Mouse (Mus musculus): Measurements from ENCODE around the gene Uba1. TPM values are rescaled to one million over a fixed set of nuclear protein-coding genes. Genes with fewer than 3 reads are reported as not detected.
A peak's percentile ranks its signal among the peaks of the same experiment; 100 is the strongest.
"Not testable (repeated sequence)": the region's sequence is repeated elsewhere in the genome, so short reads cannot be mapped to it uniquely, and the experiment has no call there.

Gene Uba1
- polyA plus RNA-seq, 1 experiment from 2014 or later: 355 TPM

GRCm38 (mm10) chrX:20692616-20693015 lies 34.5 kb downstream of the Uba1 start:
- no peaks in the 10 kb centered on the region for H3K27me3 ChIP-seq (ENCODE audit: control insufficient read depth, insufficient read depth, low read length)
- peaks cover 4% of the 10 kb centered on the region; the same call in 1 of the 2 replicates for H3K4me1 ChIP-seq (ENCODE audit: control insufficient read depth, insufficient read depth, low read length)
- no peaks in the 10 kb centered on the region for H3K9me3 ChIP-seq (ENCODE audit: control insufficient read depth, low read length)
- no peak overlapping the region for H3K27ac ChIP-seq (ENCODE audit: low read depth, low read length)
- peaks cover 4% of the 10 kb centered on the region; the same call in 1 of the 2 replicates for H3K36me3 ChIP-seq (ENCODE audit: control insufficient read depth, insufficient read depth, low read length)
- DNase-seq (ENCODE audit: low spot score) (no peak), ATAC-seq (ENCODE audit: insufficient read depth, low FRiP score, low TSS enrichment) (no peak)
- no peak overlapping the region for H3K9ac ChIP-seq (ENCODE audit: low read length)
- H3K4me3 ChIP-seq (ENCODE audit: low read depth, low read length): no peak overlapping the region
- H3K4me2 ChIP-seq (ENCODE audit: low read depth): no peak overlapping the region
- WGBS: 62% methylated on average over 1 of the region's 1 CpGs

GRCm38 (mm10) chrX:20695842-20696241 lies 37.7 kb downstream of the Uba1 start:
- Histone ChIP-seq H3K4me3 (ENCODE audit: low read depth, low read length) (no peak overlapping the region), H3K4me1 (ENCODE audit: control insufficient read depth, insufficient read depth, low read length) (no peaks in the 10 kb centered on the region), H3K27me3 (ENCODE audit: control insufficient read depth, insufficient read depth, low read length) (no peaks in the 10 kb centered on the region), H3K36me3 (ENCODE audit: control insufficient read depth, insufficient read depth, low read length) (peaks cover 4% of the 10 kb centered on the region; the same call in 1 of the 2 replicates), H3K9ac (ENCODE audit: low read length) (no peak overlapping the region), H3K27ac (ENCODE audit: low read depth, low read length) (no peak overlapping the region), H3K4me2 (ENCODE audit: low read depth) (no peak overlapping the region), H3K9me3 (ENCODE audit: control insufficient read depth, low read length) (no peaks in the 10 kb centered on the region)
- 89% methylated on average over 4 of the region's 4 CpGs for WGBS
- DNase-seq (ENCODE audit: low spot score): no peak
- no peak for ATAC-seq (ENCODE audit: insufficient read depth, low FRiP score, low TSS enrichment)

GRCm38 (mm10) chrX:20703741-20704290 lies 45.7 kb downstream of the Uba1 start, which contains the start of gene Usp11:
Gene Usp11, plus strand, starts transcription at chrX:20703906.
- Histone ChIP-seq H3K36me3 (ENCODE audit: control insufficient read depth, insufficient read depth, low read length) (no peaks in the 10 kb centered on the region), H3K27me3 (ENCODE audit: control insufficient read depth, insufficient read depth, low read length) (no peaks in the 10 kb centered on the region), H3K9me3 (ENCODE audit: control insufficient read depth, low read length) (no peaks in the 10 kb centered on the region), H3K27ac (ENCODE audit: low read depth, low read length) (peak within 1 kb of the TSS; percentile 90), H3K9ac (ENCODE audit: low read length) (peak within 1 kb of the TSS; percentile 69), H3K4me3 (ENCODE audit: low read depth, low read length) (peak within 1 kb of the TSS; percentile 59), H3K4me1 (ENCODE audit: control insufficient read depth, insufficient read depth, low read length) (no peaks in the 10 kb centered on the region), H3K4me2 (ENCODE audit: low read depth) (peak within 1 kb of the TSS; percentile 35)
- DNase-seq (ENCODE audit: low spot score): peak; percentile 63
- 18% methylated on average over 29 of the region's 32 CpGs for WGBS
- ATAC-seq (ENCODE audit: insufficient read depth, low FRiP score, low TSS enrichment): peak; percentile 83

GRCm38 (mm10) chrX:20704295-20705082 lies 46.4 kb downstream of the Uba1 start:
- ATAC-seq (ENCODE audit: insufficient read depth, low FRiP score, low TSS enrichment): peak; percentile 90
- Histone ChIP-seq H3K4me1 (ENCODE audit: control insufficient read depth, insufficient read depth, low read length) (no peaks in the 10 kb centered on the region), H3K27me3 (ENCODE audit: control insufficient read depth, insufficient read depth, low read length) (no peaks in the 10 kb centered on the region), H3K36me3 (ENCODE audit: control insufficient read depth, insufficient read depth, low read length) (no peaks in the 10 kb centered on the region), H3K27ac (ENCODE audit: low read depth, low read length) (peak overlapping the region; percentile 90), H3K4me2 (ENCODE audit: low read depth) (peak overlapping the region; percentile 35), H3K4me3 (ENCODE audit: low read depth, low read length) (peak overlapping the region; percentile 59), H3K9ac (ENCODE audit: low read length) (peak overlapping the region; percentile 69), H3K9me3 (ENCODE audit: control insufficient read depth, low read length) (no peaks in the 10 kb centered on the region)
- 11% methylated on average over 31 of the region's 32 CpGs for WGBS
- DNase-seq (ENCODE audit: low spot score): peak; percentile 83

- Histone ChIP-seq H3K4me3 (ENCODE audit: low read depth, low read length) (peak overlapping the region; percentile 59), H3K4me2 (ENCODE audit: low read depth) (peak overlapping the region; percentile 35), H3K9ac (ENCODE audit: low read length) (no peak overlapping the region), H3K4me1 (ENCODE audit: control insufficient read depth, insufficient read depth, low read length) (no peaks in the 10 kb centered on the region), H3K27me3 (ENCODE audit: control insufficient read depth, insufficient read depth, low read length) (no peaks in the 10 kb centered on the region), H3K27ac (ENCODE audit: low read depth, low read length) (no peak overlapping the region), H3K9me3 (ENCODE audit: control insufficient read depth, low read length) (no peaks in the 10 kb centered on the region), H3K36me3 (ENCODE audit: control insufficient read depth, insufficient read depth, low read length) (no peaks in the 10 kb centered on the region)
- DNase-seq (ENCODE audit: low spot score) (no peak), ATAC-seq (ENCODE audit: insufficient read depth, low FRiP score, low TSS enrichment) (no peak)
- 30% methylated on average over 3 of the region's 3 CpGs for WGBS
Measured at GRCm38 (mm10) chrX:20705083-20705402, 46.9 kb downstream of the Uba1 start.

- no peak for DNase-seq (ENCODE audit: low spot score)
- WGBS: 74% methylated on average over 5 of the region's 5 CpGs
- H3K27ac ChIP-seq (ENCODE audit: low read depth, low read length): no peak overlapping the region
- no peaks in the 10 kb centered on the region for H3K9me3 ChIP-seq (ENCODE audit: control insufficient read depth, low read length)
- no peaks in the 10 kb centered on the region for H3K27me3 ChIP-seq (ENCODE audit: control insufficient read depth, insufficient read depth, low read length)
- H3K4me2 ChIP-seq (ENCODE audit: low read depth): no peak overlapping the region
- no peak overlapping the region for H3K9ac ChIP-seq (ENCODE audit: low read length)
- ATAC-seq (ENCODE audit: insufficient read depth, low FRiP score, low TSS enrichment): no peak
- no peak overlapping the region for H3K4me3 ChIP-seq (ENCODE audit: low read depth, low read length)
- no peaks in the 10 kb centered on the region for H3K36me3 ChIP-seq (ENCODE audit: control insufficient read depth, insufficient read depth, low read length)
- H3K4me1 ChIP-seq (ENCODE audit: control insufficient read depth, insufficient read depth, low read length): no peaks in the 10 kb centered on the region
Measured at GRCm38 (mm10) chrX:20728681-20729080, 70.6 kb downstream of the Uba1 start.

- WGBS: 44% methylated on average over 10 of the region's 10 CpGs
- not testable (repeated sequence) for DNase-seq (ENCODE audit: low spot score)
Measured at GRCm38 (mm10) chrX:20730048-20730447, 71.9 kb downstream of the Uba1 start.

More at GRCm38 (mm10) chrX:20730048-20730447, 71.9 kb downstream of the Uba1 start:
- not testable (repeated sequence) for H3K9ac ChIP-seq (ENCODE audit: low read length); H3K4me1 ChIP-seq (ENCODE audit: control insufficient read depth, insufficient read depth, low read length); ATAC-seq (ENCODE audit: insufficient read depth, low FRiP score, low TSS enrichment); H3K36me3 ChIP-seq (ENCODE audit: control insufficient read depth, insufficient read depth, low read length); H3K27me3 ChIP-seq (ENCODE audit: control insufficient read depth, insufficient read depth, low read length); H3K27ac ChIP-seq (ENCODE audit: low read depth, low read length); H3K9me3 ChIP-seq (ENCODE audit: control insufficient read depth, low read length); H3K4me3 ChIP-seq (ENCODE audit: low read depth, low read length); H3K4me2 ChIP-seq (ENCODE audit: low read depth)

Data from neural tube, embryonic 11.5 days (tissue).